Mouse (Mus musculus) embryonic facial prominence, embryonic 13.5 days (tissue): ENCODE results near the gene Hspa1l. TPM values are rescaled to one million over a fixed set of nuclear protein-coding genes. Genes with fewer than 3 reads are reported as not detected.
A peak's percentile ranks its signal among the peaks of the same experiment; 100 is the strongest.
"Not testable (repeated sequence)": the region's sequence is repeated elsewhere in the genome, so short reads cannot be mapped to it uniquely, and the experiment has no call there.

Experiments
- ATAC-seq: fragments of 200-750 bp; cut with Nextera tagmentation; 2 replicates; pipeline ENCODE4 v1.8.0; 2017; ENCODE audit warnings: low read depth; ENCODE audit not compliant: insufficient number of reproducible peaks, insufficient read depth, low FRiP score, low TSS enrichment
- H3K27ac ChIP-seq: fragments of 300-500 bp; sonication (generic); 2 replicates; pipeline ENCODE4 v1.5.1; 2015; ENCODE audit warnings: moderate library complexity, mild to moderate bottlenecking, inconsistent platforms
- H3K27me3 ChIP-seq: fragments of 300-500 bp; sonication (generic); 2 replicates; pipeline ENCODE4 v1.6.1; 2015; ENCODE audit warnings: mild to moderate bottlenecking, inconsistent platforms
- H3K36me3 ChIP-seq: fragments of 300-500 bp; sonication (generic); 2 replicates; pipeline ENCODE4 v1.6.1; 2015; ENCODE audit warnings: mild to moderate bottlenecking, inconsistent platforms
- H3K4me1 ChIP-seq: fragments of 300-500 bp; sonication (generic); 2 replicates; pipeline ENCODE4 v1.6.1; 2015; ENCODE audit warnings: inconsistent platforms
- H3K4me2 ChIP-seq: fragments of 300-500 bp; sonication (generic); 2 replicates; pipeline ENCODE4 v1.6.1; 2015; ENCODE audit warnings: moderate library complexity, mild to moderate bottlenecking, inconsistent platforms
- H3K4me3 ChIP-seq: fragments of 300-500 bp; sonication (generic); 2 replicates; pipeline ENCODE4 v1.5.1; 2015; ENCODE audit warnings: mild to moderate bottlenecking, inconsistent platforms
- H3K9ac ChIP-seq: fragments of 300-500 bp; sonication (generic); 2 replicates; pipeline ENCODE4 v1.6.1; 2015; ENCODE audit warnings: mild to moderate bottlenecking, inconsistent platforms
- H3K9me3 ChIP-seq: fragments of 300-500 bp; sonication (generic); 2 replicates; pipeline ENCODE4 v1.6.1; 2016; ENCODE audit warnings: inconsistent platforms
- WGBS: fragments of 180-500 bp; shearing (Covaris S2); methylation state at CpG from one replicate; pipeline ENCODE4 v1.1.7; 2015; ENCODE audit warnings: mixed read lengths; 5-methylcytosine and 5-hydroxymethylcytosine counted together
- polyA plus RNA-seq: library from polyadenylated mRNA; unstranded; fragments of >200 nt; fragmentation: Nextera tagmentation; extraction: Ambion mirVana; gene quantifications from 2 replicates; pipeline ENCODE4 v1.2.1, GENCODE M21; 2015

Hspa1l gene
- polyA plus RNA-seq, 1 experiment from 2014 or later, result 0.77 TPM

DNA sequence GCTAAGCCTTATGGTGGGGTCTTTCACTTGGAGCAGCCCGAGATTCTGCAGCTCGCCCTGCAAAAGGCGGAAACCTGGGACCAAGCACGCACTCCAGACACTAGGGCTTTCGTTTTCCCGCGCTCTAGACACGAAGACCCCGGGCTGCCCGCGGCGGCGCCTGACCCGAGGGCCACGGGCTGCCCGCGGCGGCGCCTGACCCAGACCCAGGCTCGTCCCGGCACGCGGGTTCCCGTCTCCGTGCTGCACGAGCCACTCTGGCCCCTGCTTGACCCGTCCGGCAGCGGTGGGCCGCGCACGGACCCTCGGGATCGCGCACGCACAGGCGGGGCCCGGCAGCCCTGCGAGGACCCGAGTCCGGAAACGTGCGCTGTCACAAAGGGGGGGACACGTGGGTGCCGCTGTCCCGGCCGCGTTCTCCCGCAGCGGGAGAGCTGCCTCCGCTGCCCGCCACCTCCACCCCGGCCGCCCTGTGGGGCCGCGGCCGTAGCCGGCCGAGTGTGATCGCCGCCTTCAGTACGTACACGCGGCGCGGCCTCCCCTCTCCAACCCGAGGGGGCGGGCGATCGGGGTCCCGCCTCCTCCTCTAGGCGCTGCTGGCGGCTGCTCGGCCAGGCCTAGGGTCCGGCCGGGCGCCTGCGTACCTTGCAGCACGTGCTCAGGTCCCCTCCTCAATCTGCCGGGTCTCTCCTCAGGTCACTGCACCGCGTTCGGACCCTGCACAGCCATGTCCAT is 28.4 kb downstream of the Hspa1l start, which contains the start of gene Vars:
Gene Vars, plus strand, starts transcription at position 271 of the 735 bp plus-strand sequence.
- H3K4me3 ChIP-seq, result peak within 1 kb of the TSS; percentile 90
- H3K9ac ChIP-seq, result peak within 1 kb of the TSS; percentile 98
- H3K9me3 ChIP-seq, result no peaks in the 10 kb centered on the region
- ATAC-seq, result peak; percentile 80
- H3K27me3 ChIP-seq, result no peaks in the 10 kb centered on the region
- peak within 1 kb of the TSS; percentile 99 for H3K4me2 ChIP-seq
- peak within 1 kb of the TSS; percentile 99 for H3K27ac ChIP-seq
- peaks cover 33% of the 10 kb centered on the region for H3K4me1 ChIP-seq
- H3K36me3 ChIP-seq, result peaks cover 50% of the 10 kb centered on the region
- under 1% methylated on average over 79 of the region's 83 CpGs for WGBS

DNA sequence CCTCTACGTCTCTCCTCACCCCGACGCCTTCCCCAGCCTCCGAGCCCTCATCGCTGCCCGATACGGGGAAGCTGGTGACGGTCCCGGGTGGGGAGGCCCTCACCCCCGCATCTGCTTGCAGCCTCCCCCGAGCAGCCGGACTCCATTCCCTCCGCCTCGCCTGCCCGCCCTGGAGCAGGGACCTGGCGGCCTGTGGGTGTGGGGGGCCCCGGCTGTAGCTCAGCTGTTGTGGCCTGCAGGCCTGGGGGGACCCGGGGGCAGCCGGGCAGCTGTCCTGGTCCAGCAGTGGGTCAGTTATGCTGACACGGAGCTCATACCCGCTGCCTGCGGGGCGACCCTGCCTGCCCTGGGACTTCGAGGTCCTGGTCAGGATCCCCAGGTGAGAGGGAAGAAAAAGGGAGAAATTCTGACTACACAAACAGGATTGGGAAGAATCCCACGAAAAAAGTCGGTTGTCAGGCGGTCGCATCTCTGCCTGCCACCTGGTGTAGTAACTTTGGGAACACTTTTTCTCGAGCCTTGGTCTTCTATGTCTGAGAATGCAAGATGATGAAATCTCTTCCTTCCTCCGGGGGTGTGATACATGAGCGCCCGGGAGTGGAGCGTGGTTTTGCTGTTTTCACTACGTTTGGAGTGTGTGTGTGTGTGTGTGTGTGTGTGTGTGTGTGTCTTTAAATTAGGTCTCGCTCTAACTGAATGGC is 29.1 kb downstream of the Hspa1l start:
- Histone ChIP-seq H3K9ac (peak overlapping the region; percentile 98), H3K4me2 (peak overlapping the region; percentile 99), H3K27ac (peak overlapping the region; percentile 99), H3K27me3 (no peaks in the 10 kb centered on the region), H3K36me3 (peaks cover 51% of the 10 kb centered on the region), H3K9me3 (no peaks in the 10 kb centered on the region), H3K4me3 (peak overlapping the region; percentile 90), H3K4me1 (peaks cover 33% of the 10 kb centered on the region)
- ATAC-seq, result peak; percentile 2; the same call in 1 of the 2 replicates
- under 1% methylated on average over 35 of the region's 35 CpGs for WGBS

DNA sequence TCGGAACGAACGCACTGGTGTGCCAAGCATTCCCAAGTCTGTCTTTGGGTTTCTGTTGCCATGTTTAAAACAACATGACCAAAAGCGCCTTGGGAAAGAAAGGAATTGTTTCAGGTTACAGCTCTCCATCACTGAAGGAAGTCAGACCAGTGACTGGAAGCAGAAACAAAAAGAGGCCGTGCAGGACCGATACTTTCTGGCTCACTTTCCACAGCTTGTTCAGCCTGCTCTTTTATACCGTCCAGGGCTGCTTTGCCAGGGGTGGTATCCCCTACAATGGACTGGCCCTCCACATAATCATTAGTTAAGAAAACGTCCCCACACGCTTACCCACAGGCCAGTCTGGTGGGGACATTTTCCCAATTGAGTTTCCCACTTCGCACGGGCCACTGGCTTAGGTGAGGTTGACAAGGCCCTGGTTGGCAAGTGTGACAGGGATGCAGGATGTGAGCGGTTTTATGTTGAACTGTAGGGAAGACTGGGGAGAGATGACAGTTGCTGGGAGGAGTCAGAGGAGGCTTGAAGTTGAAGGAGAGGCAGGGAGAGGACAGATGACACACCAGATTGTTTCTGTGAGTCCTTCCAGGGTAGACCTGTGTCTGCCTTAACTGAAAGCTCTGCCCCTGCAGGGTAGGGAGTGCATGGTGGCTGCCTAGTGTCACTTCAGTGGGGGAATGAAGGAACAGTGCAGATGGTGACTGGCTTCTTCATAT is 29.8 kb downstream of the Hspa1l start:
- Histone ChIP-seq H3K4me3 (peak overlapping the region; percentile 90), H3K36me3 (peaks cover 53% of the 10 kb centered on the region)
- ATAC-seq, result no peak

DNA sequence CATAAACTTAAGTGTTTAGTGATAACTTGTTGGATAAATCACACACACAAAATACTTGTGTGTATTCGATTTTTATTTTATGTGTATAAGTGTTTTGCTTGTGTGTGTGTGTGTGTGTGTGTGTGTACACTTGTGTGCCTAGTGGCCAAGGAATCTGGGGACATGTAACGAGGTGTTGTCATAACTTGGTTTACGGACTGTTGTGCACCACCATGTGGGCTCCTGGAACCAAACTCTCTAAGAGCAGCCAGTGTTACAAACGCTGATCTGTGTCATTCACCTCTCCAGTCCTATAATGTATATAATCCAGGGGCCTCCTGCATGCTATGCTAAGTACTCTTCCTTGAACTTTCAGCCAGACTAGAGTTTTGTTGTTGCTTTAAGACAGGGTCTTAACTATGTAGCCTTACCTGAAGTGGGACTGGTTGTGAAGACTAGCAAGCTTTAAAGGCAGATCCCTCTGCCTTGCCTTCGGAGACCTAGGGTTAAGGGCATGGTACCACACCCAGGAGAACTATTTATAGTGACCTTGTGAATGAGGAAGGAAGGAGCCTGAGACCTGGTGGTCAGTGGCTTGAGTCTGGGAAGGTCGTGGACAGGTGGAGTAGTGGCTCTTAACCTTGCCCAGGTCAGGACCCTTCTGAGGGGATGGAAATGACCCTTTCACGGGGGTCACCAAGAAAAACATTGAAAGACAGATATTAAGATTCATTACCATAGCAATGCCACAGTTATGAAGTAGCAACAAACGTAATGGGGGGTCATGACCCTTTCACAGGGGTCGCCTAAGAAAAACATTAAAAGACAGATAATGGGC is 30.7 kb downstream of the Hspa1l start:
- no peak for ATAC-seq
- H3K4me3 ChIP-seq, result peak overlapping the region; percentile 90
- peaks cover 53% of the 10 kb centered on the region for H3K36me3 ChIP-seq
- peak overlapping the region; percentile 99 for H3K4me2 ChIP-seq
- peak overlapping the region; percentile 98 for H3K9ac ChIP-seq
- H3K4me1 ChIP-seq, result peaks cover 29% of the 10 kb centered on the region
- no peaks in the 10 kb centered on the region for H3K9me3 ChIP-seq
- peak overlapping the region; percentile 99 for H3K27ac ChIP-seq
- 66% methylated on average over 9 of the region's 9 CpGs for WGBS
- H3K27me3 ChIP-seq, result no peaks in the 10 kb centered on the region

More for the DNA sequence above, 29.8 kb downstream of the Hspa1l start:
- peak overlapping the region; percentile 98 for H3K9ac ChIP-seq
- H3K27me3 ChIP-seq, result no peaks in the 10 kb centered on the region
- WGBS, result 6% methylated on average over 12 of the region's 12 CpGs
- H3K9me3 ChIP-seq, result no peaks in the 10 kb centered on the region
- peak overlapping the region; percentile 99 for H3K4me2 ChIP-seq
- H3K4me1 ChIP-seq, result peaks cover 30% of the 10 kb centered on the region
- H3K27ac ChIP-seq, result peak overlapping the region; percentile 99

DNA sequence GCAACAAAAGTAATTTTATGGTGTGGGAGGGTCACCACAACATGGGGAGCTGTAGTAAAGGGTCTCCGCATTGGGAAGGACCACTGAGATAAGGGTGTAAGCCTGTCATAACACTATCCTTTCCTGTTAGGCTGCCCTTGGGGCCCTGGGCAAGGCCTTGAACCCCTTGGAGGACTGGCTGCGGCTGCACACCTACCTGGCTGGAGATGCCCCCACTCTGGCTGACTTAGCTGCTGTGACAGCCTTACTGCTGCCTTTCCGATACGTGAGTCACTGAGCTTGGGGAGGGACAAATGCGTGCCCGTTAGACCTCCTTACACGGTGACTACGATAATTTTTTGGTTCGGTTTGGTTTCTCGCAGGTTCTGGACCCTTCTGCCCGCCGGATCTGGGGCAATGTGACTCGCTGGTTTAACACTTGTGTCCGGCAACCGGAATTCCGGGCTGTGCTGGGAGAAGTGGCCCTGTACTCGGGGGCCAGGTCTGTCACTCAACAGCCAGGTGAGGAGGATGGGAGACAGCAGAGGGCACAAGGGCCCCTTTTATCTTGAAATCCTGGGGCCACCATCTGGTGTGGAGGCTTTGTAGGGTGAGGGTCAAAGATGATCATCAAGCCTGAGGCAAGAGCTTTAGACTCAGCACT is 31.7 kb downstream of the Hspa1l start:
- Histone ChIP-seq H3K9me3 (no peaks in the 10 kb centered on the region), H3K27ac (no peak overlapping the region), H3K4me3 (no peak overlapping the region), H3K36me3 (peaks cover 53% of the 10 kb centered on the region), H3K4me1 (peaks cover 25% of the 10 kb centered on the region), H3K9ac (no peak overlapping the region), H3K27me3 (no peaks in the 10 kb centered on the region), H3K4me2 (no peak overlapping the region)
- WGBS, result 93% methylated on average over 17 of the region's 17 CpGs
- ATAC-seq, result no peak

DNA sequence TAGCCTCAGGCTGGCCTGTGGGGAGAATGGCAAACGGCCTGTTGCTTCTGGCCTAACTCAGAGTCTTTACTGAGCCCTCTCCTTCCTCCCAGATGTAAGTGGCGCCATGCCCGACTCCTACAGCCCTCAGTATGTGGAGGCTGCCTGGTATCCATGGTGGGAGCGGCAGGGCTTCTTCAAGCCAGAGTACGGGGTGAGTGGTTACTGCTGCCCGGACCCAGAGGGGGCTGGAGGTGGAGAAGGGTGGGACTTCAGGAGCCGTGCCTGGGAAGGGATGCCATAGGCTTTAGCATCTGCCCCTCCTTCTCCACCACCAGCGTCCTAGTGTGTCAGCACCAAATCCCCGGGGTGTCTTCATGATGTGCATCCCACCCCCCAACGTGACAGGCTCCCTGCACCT is 32.7 kb downstream of the Hspa1l start:
- Histone ChIP-seq H3K4me1 (peaks cover 16% of the 10 kb centered on the region), H3K9me3 (no peaks in the 10 kb centered on the region), H3K36me3 (peaks cover 59% of the 10 kb centered on the region), H3K27me3 (no peaks in the 10 kb centered on the region), H3K27ac (no peak overlapping the region), H3K4me2 (no peak overlapping the region), H3K4me3 (no peak overlapping the region), H3K9ac (no peak overlapping the region)
- WGBS, result 86% methylated on average over 10 of the region's 10 CpGs
- no peak for ATAC-seq

DNA sequence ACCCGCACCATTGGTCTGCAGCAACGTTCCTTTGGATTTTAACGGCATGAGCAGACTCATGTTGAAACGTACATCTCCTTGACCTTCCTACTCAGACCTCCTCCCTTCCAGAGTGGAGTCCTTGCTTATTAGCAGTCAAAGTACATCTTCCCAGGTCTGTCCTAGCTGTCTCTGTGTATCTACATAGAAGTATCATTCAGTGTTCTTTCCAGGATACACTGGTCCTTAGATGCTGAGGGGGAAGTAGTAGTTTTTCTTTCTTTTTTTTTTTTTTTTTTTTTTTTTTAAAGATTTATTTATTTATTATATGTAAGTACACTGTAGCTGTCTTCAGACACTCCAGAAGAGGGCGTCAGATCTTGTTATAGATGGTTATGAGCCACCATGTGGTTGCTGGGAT is 33.4 kb downstream of the Hspa1l start:
- H3K4me1 ChIP-seq, result peaks cover 16% of the 10 kb centered on the region
- WGBS, result 94% methylated on average over 4 of the region's 5 CpGs
- H3K36me3 ChIP-seq, result peaks cover 67% of the 10 kb centered on the region

DNA sequence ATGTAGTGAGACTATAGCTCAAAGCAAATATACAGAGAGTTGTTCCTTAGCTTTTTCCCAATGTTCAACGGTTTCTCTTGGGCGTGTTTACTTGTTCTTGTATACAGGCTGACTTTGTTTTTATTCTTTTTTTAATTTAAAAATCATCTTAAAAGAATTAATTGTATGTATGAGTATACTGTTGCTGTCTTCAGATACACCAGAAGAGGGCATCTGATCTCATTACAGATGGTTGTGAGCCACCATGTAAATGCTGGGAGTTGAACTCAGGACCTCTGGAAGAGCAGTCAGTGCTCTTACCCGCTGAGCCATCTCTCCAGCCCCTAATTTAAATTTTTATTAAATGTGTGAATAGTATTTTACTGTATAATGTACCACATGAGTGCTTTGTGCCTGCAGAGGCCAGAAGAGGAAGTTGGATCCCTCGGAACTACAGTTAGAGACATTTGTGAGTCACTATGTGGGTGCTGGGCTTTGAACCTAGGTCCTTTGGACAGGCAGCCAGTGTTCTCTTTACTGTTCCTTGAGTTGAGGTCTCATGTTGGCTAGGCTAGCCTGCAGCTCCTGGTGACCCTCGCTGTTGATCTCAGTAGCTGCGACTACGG is 35.0 kb downstream of the Hspa1l start:
- Histone ChIP-seq H3K4me2 (no peak overlapping the region), H3K4me3 (no peak overlapping the region), H3K9ac (no peak overlapping the region), H3K27me3 (no peaks in the 10 kb centered on the region), H3K36me3 (peaks cover 83% of the 10 kb centered on the region), H3K9me3 (no peaks in the 10 kb centered on the region), H3K4me1 (peaks cover 10% of the 10 kb centered on the region), H3K27ac (no peak overlapping the region)
- no peak for ATAC-seq
- 95% methylated on average over 7 of the region's 7 CpGs for WGBS

More for the DNA sequence above, 33.4 kb downstream of the Hspa1l start:
- not testable (repeated sequence) for H3K9ac ChIP-seq, ATAC-seq, H3K27me3 ChIP-seq, H3K4me3 ChIP-seq, H3K27ac ChIP-seq, H3K4me2 ChIP-seq, H3K9me3 ChIP-seq

DNA sequence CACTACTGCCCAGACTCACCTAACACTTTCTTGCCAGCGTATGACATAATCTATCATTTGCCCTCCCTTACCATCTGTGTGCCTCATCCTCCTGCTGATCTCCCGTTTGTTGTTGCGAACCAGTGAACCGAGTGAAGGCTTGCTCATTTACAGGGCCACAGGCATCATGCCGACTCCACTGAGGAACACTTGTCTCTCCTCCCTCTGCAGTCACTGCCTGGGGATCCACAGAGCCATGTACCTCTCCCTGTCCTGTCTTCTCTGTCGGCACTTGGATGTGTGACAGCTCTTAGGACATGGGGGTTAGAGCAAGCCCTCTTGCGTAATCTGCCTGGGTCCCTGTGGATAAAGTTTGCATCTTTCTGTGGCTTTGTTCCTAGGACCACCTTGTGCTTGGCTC is 37.1 kb downstream of the Hspa1l start:
- ATAC-seq, result no peak
- Histone ChIP-seq H3K9ac (no peak overlapping the region), H3K4me3 (no peak overlapping the region), H3K27ac (no peak overlapping the region), H3K4me1 (no peaks in the 10 kb centered on the region), H3K27me3 (no peaks in the 10 kb centered on the region), H3K4me2 (no peak overlapping the region), H3K9me3 (no peaks in the 10 kb centered on the region), H3K36me3 (peaks cover 97% of the 10 kb centered on the region)
- 92% methylated on average over 7 of the region's 7 CpGs for WGBS

DNA sequence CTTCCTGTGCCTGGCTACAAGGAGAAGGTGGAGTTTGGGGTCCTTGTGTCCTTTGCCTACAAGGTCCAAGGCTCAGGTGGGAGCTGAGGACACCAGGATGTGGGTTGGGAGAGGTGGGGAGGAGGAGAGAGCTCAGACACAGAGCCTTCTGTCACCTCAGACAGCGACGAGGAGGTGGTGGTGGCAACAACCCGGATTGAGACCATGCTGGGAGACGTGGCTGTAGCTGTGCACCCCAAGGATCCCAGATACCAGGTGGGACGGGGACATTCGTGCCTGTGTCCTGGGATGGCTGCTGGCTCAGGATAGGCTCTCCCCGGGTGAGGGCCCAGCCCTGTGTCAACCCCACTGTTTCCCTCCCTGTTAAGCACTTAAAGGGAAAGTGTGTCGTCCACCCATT is 38.9 kb downstream of the Hspa1l start:
- Histone ChIP-seq H3K36me3 (peaks cover 98% of the 10 kb centered on the region), H3K4me2 (no peak overlapping the region), H3K9me3 (no peaks in the 10 kb centered on the region), H3K27ac (no peak overlapping the region), H3K9ac (no peak overlapping the region), H3K27me3 (no peaks in the 10 kb centered on the region), H3K4me3 (no peak overlapping the region), H3K4me1 (peaks cover 5% of the 10 kb centered on the region; the same call in 1 of the 2 replicates)
- 89% methylated on average over 8 of the region's 8 CpGs for WGBS
- no peak for ATAC-seq
